Mouse (Mus musculus) common myeloid progenitor, adult 5-6 weeks (primary cell): ENCODE data around the gene Vps8. TPM values are rescaled to one million over a fixed set of nuclear protein-coding genes. Genes with fewer than 3 reads are reported as not detected.
A peak's percentile ranks its signal among the peaks of the same experiment; 100 is the strongest.

Experiments
- ATAC-seq: replicated peaks from 2 replicates; pipeline ENCODE4 v1.8.0; 2016; ENCODE audit warnings: low read depth, mild to moderate bottlenecking, moderate TSS enrichment, inconsistent platforms; ENCODE audit not compliant: poor library complexity, severe bottlenecking
- total RNA-seq: library from RNA; stranded (forward); fragments of 200-1000, 187-1606 nt; gene quantifications from 2 replicates; pipeline ENCODE4 v1.2.3, GENCODE M21; 2017

Vps8 gene
- total RNA-seq, 1 experiment from 2014 or later: 26.0 TPM

DNA sequence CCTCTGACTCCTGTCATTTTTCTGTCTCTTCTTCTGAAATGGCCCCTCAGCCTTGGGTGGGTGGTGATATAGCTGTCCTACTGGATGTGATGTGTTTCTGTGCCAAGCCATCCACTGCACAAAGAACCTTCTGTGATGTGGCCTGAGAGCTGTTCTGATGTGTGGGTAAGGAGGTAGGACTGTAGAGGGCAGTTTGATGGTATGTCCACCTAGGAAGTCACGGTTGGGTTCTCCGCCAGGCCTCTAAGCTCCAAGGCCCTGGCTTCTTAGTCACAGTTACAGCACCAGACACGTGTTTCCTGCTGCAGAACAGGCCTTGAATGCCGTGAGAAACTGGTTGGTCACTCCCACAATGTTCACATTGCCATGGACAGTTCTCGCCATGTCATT, 184.7 kb downstream of the Vps8 start:
- ATAC-seq: 0 out of 2 replicates have a peak, but pooled peaks have one; percentile 6

DNA sequence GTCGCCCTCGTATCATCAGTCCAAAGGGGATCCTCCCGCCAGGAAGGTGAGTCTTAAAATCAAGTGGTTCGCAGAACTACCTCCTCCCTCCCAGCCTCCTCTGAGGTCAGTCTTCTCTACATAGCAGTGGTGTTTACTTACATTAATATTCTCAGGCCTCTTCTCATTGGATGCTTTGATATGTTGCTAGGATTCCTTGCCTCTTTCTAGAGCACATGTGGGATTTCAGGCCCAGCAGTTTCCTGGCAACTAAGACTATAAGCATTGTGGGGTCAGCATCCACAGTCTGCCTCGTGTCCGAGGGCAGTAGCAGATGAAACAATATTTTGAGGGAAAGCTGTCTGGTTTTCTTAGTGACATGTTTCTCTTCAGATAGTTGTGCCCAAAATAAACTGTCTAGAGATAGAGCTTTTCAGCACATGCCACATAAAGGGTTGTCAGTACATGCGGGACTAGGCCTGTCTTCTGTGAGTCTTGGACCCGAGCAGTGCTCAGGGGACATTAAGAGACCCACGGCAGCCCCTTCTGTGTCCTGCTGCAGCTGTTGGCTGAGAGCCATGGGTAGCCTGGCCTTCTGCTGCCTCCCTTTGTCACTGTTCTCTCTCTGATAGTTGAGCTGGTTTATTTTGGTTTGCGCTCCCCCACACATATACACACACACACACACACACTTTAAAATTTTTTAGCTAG, 185.4 kb downstream of the Vps8 start:
- no peak for ATAC-seq

DNA sequence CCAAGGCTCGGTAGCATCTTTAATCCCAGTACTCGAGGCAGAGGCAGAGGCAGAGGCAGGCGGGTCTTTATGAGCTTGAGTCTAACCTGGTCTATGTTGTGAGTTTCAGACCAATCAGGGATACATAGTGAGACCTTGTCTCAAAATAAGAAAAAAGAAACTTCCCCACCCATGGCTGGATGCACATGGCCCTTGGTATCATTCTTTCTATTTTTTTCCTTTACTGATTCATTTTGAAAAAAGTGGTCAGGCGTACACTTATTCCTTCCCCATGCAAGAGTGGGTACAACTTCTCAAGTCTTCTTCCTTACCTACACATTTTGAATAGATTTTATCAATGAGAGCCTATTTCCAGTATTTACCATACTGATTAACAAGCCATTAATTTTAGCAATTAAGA, 187.6 kb downstream of the Vps8 start:
- no peak for ATAC-seq

DNA sequence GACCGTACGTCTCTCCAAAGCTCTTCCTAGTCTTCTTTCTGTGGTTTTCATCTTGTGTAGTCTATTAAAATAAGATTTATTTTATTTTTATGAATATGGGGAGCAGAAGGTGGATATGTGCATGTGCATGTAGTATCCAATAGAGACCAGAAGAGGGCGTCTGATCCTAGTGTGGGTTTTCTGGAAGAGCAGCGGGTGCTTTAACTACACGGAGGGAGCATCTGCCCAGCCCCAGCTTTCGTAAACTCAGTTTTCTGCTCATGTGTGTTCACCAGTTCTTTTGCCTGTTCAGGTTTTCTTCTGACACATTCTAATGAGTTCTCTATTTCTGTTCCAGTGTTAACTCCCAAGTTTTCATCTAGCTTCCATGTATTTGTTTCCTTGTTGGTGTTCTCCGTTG, 192.9 kb downstream of the Vps8 start:
- peak; percentile 68; the same call in 1 of the 2 replicates for ATAC-seq

DNA sequence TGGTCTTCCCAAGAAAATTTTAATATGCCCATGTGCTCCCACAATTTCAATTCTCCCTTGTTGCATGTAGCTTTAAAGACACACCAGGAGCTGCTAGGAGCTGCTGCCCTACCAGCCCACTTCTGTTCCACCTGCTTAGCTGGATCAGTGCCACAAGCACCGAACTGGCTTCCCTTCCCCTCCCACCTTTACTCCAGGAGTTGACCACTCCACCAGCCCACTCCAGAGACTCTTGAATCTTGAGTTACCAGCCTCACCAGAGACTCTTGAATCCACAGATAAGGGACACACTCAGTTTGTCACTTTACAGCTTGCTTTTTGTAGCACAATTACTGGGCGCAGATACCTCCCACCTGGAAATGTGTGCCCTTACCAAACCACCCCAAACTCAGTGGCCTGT, 197.7 kb downstream of the Vps8 start:
- no peak for ATAC-seq

DNA sequence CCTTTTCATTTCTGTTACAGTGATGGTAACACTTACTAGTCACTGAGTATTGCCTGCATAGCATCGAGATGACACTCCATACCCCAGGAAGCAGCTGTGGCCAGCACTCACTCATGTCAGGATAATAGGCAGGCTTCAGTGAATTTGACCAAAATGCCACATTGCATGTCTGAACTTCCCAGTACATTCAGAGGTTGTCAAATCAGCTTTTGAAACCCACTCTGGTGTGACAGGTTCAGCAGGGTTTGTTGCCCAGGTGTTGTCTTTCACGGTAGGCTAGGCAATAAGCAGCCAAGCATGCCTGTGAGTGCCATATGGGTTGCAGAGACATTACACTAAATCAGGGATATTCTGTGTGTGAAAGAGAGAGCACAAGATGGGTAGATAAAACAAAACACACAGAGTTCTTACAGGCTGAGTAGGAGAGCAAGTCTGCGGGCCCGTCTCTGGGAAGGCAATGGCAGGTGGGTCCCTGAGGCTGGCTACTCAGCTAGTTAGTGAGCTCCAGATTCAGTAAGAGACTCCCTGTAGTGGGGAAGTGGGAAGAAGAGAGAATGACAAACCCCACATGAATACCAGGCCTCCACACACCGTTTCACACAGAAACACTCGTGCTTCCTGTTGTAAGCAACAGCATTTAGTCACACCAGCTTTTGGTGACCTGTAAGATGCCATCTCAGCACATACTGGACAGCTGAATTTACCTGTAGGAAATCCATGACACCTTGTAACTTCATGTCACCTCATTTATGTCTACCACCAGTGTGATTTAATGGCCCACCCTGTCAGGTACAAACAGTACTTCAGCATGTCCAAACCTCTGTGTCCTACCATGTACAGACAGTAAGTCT, 203.1 kb downstream of the Vps8 start:
- no peak for ATAC-seq

DNA sequence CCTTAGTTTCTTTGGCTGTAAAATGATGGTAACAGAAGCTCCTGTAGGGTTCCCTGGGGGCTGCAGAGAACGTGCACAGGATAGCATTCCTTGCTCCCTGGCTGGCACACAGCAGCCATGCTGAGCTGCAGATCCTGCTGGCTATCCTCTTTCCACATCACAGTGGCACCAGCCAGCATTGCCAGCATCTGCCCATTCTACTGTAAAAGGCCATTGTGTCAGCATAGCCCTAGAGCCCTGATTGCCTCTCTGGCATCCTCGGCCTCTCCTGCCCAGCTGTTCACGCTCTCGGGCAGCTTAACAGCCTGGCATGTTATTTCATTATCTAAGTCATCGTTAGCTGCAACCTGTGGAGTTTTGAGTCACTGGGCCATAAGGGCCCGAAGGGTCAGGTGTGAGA, 204.3 kb downstream of the Vps8 start:
- no peak for ATAC-seq

DNA sequence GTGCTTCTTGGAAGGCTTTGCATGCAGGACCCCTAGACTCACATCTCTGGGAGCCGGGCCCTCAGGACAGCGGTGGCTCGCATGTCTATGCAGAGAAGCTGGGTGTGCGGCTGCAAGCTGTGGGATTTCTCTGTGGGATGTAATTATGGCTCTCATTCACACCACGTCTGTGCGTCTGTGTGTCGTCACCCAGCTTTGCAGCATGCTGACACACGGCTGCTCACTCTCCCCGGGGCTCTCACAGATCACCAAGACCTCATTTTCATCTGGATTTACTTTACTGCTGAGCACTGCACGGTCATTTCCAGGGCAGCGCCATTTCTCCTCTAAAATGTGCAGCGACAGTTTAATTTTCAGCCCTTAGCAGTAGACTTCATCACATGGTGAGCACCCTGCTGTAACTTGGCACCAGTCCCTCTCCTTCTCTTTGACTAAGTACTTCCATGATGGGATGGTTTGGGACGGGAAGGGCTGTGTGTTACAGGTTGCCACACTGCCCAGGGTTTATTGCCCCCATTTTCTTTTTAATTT, 205.2 kb downstream of the Vps8 start:
- ATAC-seq: no peak

DNA sequence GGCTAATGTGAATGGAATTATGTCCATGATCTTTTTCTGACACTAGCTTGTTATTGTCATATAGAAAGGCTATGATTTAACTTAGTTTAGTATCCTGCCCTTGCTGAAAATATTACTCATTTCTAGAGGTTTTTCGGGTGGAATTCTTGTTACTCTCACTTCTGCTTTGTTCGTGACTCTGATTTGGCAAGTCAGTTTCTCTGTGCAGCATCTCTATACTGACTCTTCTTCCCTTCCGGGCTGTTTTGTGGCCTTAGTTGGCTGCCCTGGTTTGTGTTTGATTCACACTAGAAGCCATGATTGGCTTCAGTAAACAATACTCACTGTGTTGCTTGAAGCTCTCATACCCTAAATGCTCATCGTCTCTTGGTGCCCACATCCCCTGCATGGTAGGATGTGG, 207.7 kb downstream of the Vps8 start:
- peak; percentile 34 for ATAC-seq

DNA sequence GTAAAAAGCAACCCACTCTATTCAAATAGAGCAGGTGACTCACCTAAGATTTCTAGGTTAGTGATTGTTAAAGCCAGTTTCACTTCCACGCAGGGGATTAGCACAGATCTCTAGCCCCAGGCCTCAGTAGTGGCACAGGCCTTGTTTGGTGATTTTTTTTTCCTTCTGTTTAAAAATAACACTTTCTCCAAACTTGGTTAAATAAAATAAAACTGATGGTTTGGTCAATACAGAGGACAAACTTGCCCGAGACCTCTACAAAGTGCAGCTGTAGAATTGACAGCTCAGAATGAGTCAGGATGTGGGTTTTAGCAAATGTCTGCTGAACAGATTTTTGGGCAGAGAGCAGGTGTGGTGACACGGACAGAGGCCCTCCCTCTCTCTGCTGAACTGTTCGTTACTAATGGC, 208.9 kb downstream of the Vps8 start:
- ATAC-seq: no peak

DNA sequence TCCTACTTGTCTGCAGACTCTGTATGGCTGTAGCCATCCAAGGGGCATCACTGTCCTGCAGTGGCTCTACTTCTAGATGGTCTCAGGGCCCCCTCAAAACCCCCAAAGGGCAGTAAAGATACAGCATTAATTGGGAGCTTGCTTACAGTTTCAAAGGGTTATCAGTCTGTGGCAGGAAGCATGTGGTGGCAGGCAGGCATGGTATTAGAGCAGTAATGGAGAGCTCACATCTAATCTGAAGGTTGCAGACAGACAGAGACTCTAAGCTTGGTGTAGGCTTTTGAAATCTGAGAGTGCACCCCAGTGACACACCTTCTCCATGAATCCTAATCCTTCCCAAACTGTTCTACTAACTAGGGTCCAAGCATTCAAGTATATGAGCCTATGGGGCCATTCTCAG, 211.5 kb downstream of the Vps8 start:
- peak; percentile 90 for ATAC-seq

DNA sequence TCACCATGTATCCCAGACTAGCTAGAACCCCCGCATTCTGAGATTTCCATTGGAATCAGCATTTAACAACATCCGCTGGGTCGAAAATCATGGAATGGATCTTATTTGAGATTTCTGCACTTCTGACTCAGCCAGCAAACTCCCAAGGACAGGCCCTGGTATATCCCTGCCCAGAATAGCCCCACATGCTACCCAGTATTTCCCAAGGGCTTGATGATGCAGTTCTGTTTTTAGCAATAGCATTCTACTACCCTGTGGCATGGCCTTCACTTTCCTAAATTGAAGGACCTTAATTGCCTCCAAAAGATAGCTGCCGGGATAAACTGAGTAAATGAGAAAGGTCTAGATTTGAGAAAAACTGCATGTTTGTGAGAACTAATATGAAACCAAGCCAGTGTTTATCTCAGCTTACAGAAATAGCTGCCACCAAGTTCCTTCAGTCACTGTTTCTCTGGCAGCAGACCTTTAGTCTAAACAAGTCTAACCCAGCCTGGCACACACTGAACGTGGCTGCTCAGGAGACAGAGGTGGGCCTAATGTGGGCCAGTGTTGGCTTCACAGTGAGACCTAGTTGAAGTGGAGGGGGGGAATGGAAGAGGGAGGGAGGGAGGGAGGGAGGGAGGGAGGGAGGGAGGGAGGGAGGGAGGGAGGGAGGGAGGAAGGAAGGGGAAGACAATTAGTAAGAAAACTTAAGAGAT, 213.4 kb downstream of the Vps8 start:
- ATAC-seq: no peak

DNA sequence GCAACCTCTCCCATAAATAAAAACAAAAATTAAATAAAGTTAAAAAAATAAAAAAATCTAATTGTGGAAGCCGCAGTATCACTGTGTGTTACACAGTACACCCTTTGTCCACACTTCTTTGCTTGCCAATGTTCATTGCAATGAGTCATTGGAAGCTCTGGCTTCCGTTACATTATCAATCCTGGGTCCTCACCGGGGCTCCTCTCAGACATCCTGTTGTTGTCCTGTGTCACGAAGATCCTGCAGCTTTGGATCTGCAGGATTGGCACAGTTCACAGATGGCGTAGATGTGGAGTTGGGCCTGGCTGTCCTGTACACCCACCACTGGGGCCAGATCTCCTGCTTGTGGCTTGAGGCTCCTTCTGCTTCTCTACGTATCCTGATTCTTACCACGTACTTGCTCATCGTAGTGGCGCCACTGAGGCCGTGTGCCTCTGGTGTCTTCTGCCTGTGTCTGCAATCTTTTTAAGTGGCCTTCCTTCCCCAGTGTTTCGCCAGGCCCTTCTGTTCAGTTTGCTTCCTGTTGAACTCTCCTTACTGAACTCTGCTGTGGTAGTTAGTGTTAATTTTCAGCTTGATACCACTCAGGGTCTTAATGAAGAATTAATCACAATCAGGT, 214.4 kb downstream of the Vps8 start:
- ATAC-seq: no peak

DNA sequence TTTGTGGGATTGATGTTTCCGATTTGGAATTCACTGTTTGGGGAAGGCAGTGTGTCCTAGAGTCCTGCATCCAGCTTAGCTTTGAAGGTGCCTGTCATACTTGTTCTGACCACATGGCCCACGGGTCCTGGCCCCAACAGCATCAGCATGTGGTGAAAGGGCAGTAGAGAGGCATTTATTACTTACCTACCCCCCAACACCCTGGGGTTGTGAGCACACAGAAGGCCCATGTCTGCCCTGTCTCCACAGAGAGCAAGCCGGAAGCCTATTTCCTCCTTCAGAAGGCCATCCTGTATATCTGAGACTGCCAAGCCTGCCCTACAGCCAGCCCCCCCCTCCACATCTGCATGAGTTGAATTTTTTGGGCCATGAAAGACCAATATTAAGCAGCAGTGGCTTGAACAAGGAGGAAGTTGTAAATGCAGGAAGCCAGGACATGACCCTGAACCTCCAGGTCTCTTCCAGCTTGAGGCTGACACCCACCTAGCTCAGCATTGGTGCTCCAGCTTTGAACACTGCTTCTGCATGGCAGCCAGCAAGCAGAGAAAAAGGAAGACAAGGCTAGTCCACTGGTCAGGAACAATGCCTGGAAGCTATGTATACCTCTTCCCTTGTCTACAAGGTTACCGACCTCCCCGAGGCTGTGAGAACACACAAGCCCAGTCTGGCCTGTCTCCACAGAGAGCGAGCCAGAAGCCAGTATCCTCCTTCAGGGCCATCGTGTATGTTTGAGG, 218.0 kb downstream of the Vps8 start:
- ATAC-seq: peak; percentile 48

DNA sequence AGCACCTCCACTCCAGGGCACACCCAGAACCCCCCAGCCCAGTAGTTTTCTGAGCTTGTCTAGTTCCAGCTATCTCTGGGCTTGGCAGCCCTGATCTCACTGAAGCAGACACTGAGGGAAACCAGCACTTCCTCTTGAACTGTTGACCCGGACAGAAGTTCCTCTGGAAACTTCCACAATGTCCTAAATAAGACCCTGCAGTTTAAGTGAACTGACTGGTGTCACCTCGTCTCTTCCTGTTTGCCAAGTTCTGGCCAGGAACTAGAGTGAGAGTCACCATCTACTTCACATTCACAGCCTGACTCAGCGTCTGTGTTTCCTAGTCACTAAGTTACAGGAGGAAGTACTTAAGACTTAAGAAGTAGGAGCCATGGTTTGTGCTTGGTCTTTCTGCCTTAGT, 219.0 kb downstream of the Vps8 start:
- ATAC-seq: peak; percentile 72

DNA sequence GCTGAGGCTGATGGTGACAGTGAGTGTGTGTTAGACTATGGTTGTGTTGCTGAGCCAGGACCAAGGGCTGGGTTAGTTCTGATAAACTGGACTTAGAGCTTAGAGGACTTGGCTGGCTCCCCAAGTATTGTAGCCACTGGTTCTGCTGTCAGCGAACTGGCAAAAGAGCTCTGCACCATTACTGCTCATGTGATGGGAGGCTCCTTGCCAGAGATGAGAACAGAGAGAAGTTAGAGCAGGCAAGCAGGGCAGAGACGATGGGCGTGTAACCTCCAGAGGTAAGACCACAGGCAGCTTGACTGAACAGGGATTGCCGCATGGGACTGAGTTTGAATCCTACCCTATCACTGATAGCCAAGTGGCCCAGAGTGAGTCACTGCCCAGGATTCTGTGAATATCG, 220.0 kb downstream of the Vps8 start:
- no peak for ATAC-seq

DNA sequence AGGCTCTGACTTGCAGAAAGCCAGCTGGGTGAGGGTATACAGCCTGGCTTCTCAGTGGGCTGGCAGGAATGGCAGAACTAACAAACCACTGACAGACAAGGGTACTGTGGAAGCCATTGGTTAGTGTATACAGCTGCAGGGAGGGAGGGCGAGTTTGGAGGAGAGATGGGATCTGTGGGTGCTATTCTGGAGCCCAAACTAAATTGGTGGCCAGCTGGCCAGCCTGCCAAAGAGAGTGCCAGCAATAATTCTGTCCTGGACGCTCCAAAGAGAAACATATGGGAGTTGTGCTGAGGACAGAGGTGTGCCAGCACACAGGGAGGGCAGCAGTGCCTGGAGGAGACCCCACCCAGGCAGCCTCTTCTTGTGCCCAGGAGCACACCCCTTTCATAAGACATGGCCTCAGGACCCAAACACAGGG, 220.7 kb downstream of the Vps8 start:
- ATAC-seq: no peak

DNA sequence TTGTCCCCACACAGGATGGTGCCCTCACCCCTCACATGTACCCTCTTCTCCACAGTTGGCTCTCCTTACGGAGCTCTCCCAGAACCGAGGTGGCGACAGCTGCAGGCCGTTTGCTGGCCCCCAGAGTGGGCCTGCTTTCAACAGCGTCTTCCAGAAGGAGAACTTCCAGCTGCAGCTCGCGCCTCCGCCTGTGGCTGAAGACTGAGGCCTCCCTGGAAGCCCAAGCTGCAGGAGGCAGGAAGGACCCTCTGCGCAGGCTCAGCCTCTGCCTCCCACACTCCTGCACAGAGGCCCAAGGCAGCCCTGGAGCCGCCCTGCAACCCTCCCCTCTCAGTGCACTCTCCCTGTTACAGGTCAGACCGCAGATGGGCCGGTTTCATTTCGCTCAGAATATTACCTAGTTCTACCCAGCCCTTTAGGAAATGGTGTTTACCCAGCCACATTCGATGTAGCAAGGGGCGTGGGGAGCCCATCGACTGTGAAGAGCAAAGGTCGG, 221.2 kb downstream of the Vps8 start:
- ATAC-seq: no peak

DNA sequence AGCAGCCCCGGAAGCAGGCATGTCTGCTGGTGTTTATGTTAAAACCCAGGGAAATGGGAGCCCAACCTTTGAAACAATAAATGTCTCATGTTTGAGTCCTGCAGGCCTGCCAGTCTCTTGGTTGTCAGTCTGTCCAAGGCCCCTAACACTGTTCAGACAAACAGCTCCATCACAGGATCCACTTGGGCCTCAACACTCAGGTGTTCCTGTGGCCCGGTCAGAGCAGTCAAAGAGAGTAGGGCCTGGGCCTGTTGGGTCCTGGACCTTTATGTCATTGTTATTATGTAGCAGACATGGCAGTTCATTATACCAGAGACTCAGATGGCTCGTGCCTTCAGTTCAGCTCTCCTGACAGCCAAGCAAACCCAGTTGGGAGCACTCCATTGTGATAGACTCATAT, 221.7 kb downstream of the Vps8 start:
- ATAC-seq: no peak
